Mouse (Mus musculus) liver, adult (tissue): ENCODE results near the gene 1810009A15Rik.

ENCODE experiments used
- GATA4 ChIP-seq: IDR thresholded peaks from 2 replicates; pipeline ENCODE4 v1.6.1; 2014; ENCODE audit warnings: mild to moderate bottlenecking, low read length; ENCODE audit not compliant: insufficient replicate concordance

Gene 1810009A15Rik

DNA sequence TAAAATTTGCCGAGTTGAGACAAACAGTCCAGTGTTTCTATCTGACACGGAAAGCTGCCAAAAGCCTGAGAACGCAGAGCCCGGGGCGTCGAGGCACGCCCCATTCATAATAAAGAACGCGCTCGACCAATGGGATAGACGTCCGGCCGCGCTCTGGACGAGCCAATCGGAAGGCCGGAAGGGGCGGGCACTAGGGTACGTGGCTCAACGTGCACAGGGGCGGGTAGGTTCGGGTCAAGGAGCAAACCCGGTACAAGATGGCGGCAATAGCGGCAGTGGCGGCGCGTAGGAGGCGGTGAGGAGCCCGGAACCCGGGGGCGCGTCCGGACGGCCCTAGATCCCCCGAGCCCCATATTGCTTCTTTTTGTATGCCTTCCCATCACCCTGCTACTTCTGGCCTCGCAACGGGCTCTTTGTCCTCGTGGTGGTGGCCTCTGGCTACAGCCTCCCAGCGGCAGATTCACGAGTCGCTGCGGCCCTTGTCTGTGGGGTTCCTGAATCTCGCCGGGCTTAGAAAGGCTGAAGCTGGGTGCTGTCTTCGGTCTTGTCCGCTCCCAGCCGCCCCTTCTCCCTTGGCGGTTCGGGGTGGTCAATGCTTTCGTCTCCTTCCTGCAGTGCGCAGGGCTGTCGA is 9.3 kb downstream of the 1810009A15Rik start, which contains the start of gene Ganab:
Gene Ganab, plus strand, starts transcription at position 207 of the 631 bp plus-strand sequence.
- no peak; the same call in 1 of the 2 replicates for TF ChIP-seq GATA4

DNA sequence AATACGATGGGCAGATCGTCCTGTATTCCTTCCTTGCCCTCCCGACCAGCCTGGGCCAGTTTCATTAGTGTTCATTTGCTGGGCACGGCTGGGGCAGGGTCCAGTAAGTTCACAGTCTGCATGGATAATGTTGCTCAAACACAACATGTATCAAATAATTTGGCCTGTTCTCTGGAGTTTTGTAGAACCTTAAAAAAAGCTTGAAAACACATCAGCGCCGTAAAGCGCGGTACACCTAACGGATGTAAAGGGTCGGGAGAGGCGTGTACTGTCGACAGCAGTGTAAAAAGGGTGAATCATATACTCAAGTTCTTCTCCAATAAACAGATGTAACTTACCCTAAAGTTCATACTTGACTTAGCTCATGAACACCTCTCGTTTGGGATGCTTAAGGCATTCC is 9.9 kb downstream of the 1810009A15Rik start:
- no peak for TF ChIP-seq GATA4

DNA sequence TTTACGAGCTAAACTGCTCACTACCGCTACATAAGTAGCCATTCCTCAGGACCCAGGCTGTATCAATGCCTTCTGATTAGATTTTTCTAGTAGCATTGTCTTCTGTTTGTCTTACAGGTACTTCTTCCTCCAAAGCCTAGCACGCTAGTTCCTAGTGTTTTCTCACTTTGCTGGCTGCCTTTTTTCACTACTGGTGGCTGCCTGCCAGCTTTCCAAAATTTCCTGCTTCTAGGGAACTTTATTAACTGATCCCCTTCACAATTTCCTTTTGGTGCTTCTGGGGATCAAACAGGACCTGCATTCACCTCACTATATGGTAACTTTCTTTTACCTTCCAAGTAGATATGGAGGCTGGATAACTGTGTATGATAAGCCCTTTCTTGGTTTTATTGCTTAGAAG is 10.4 kb downstream of the 1810009A15Rik start:
- TF ChIP-seq GATA4: no peak

DNA sequence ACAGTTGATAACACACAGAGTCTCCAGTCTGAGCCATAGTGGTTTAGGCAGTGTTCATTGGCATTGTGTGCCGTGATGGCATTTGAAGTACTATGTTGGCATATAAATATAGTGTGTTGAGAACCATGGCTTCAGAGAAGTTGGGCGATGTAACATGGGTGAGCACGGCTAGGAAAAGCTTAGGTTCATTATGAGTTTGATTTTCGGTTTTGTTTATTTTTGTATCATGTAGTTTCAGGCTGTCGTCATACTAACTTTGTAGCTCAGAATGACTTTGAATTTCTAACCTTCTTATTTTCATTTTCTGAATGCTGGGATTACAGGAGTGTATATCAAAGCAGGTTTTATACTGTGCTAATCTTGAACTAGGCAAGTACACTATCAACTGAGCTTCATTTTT is 14.8 kb downstream of the 1810009A15Rik start:
- no peak for TF ChIP-seq GATA4

DNA sequence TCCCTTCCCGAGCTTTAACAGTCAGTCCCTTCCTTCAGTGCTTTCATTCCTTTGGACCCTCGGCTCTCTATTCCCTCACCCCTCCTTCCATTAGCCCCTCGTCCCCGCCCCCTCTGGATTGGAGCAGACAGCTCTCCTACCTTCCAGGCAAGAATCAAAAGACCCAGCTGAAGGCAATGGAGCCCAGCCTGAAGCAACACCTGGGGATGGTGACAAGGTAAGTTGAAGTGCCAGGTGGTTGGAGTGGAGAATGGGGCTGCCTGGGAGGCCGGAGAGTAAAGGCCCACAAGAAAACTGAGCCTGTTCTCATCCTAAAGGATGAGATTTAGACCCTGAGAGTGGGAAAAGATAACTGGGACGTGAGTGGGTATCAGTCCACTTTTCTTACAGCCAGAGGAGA is 19.9 kb downstream of the 1810009A15Rik start:
- no peak for TF ChIP-seq GATA4

DNA sequence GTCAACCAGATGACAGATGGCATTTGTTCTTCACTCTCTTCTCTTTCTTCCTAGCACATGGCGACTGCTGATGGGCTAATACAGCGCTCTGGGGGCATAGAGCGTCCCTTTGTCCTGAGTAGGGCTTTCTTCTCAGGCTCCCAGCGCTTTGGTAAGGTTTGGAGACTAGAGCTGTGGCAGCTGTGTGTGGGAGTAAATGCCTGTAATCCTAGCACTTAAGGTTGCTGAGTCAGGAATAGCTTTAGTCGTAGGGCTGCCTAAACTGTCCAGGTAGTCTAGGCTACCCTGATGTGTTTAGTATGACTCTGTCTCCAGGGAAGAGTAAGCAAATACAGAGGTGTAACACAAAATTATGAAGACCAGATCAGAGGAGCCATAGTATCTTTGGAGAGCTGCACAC is 23.2 kb downstream of the 1810009A15Rik start:
- no peak for TF ChIP-seq GATA4

DNA sequence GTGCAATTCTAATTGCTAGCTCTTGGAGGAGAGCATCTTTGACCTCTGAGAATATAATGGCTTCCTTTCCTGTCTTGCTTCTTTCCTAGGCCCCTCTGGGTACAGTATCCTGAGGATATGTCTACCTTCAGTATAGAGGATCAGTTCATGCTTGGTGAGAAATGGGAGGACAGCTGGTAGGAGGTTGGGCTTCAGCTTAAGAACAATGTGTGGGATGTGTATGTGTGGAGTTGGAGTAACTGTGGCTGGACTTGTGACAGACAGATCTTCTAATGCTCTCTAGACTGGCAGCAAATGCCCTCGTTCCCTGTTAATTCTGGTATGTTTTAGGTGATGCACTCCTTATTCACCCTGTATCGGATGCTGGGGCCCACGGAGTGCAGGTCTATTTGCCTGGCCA is 25.6 kb downstream of the 1810009A15Rik start:
- TF ChIP-seq GATA4: no peak

DNA sequence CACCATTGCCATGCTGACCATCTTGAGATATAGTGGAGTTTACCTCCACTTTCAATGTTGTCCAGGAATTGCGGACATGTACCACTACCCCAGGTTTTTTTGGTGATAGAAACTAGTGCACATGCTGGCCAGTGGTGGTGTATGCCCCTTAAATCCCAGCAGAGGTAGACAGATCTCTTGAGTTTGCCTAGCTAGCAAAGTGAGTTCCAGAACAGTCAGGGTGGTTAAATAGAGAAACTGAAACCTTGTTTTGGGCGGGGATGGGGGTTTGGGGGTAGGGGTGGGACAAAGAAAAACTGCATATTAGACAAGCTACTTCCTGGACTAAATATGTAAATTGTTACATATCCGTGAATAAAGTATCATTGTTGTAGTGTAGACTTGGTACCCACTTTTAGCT is 30.3 kb downstream of the 1810009A15Rik start:
- TF ChIP-seq GATA4: no peak

DNA sequence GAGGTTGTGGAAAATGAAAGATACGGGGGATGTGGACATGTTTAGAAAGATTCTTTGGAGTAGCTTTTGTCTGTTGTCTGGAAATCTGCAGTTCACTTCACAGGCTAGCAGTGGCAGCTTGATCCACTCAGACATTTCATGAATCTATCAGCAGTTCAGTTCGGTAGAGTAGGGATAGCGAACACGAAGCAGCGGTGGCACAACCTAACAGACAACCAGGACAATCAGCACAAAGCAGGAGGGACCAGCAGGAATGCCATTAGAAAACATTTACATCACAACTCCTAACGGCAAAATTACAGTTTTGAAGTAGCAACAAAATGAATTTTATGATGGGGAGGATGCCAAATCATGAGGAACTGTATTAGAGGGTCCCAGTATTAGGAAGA is 31.0 kb downstream of the 1810009A15Rik start:
- TF ChIP-seq GATA4: no peak

DNA sequence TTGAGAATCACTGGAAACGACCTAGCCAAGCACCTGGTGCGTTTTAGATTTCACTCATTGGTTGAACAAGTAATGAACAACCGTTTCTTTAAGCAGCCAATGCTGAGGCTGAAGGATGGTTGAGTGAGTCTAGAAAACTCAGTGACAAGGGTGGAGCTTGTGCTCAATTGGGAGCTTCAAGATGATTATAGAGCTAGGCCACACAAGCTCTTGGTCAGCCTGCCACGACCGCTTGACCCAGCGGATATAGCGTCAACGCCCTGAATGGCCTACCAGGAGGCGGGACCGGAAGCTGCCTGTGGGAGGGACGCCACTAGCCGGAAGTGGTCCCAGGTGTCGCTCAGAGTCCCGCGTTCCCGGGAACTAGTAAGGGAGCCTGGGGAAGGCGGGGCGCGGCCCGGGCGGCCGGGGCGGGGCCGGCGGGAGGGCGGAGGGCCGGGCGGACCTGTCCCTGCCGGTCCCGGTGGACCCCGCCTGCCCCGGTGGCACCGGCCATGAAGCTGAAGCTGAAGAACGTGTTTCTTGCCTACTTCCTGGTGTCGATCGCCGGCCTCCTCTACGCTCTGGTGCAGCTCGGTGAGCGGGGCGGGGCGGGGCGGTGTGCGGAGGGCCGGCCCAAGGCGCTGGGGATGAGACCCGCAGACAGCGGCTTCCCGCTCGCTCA is 31.6 kb downstream of the 1810009A15Rik start, which contains the start of gene B3gat3:
Gene B3gat3, plus strand, starts transcription at position 302 of the 664 bp plus-strand sequence.
- TF ChIP-seq GATA4: no peak

DNA sequence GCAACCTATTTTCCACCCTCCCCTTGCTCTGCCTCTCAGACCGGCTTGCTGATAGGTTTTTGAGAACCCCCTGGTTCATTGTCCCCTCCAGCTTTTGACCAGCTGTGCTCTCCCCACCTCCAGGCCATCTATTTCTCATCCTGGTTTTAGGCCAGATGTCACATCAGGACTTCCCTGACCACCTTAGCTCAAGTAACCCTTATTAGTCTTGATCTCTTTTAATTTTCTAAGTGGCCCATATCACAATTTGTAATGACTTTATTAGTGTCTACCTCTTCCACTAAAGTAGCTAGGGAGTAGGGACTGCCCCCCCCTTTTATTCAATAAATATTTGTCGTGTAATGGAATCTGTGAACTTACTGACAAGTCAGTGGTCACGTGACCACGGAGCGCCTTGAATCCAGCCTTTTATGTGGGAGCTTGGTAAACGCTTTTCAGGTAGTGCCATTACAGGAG is 32.2 kb downstream of the 1810009A15Rik start:
- no peak for TF ChIP-seq GATA4

DNA sequence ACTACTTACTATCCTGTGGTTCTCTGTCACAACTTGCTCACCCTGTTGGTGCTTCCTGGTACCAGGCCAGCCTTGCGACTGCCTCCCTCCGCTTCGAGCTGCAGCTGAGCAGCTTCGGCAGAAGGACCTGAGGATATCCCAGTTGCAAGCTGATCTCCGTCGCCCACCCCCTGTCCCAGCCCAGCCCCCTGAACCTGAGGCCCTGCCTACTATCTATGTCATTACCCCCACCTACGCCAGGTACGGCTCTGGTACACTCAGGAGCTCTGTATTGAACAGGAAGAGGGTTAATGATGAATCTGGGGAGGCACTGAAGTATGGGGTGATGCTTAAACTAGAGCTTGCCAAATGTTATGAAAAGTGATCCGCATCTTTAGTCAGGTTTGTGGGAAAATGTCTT is 33.1 kb downstream of the 1810009A15Rik start:
- TF ChIP-seq GATA4: no peak

DNA sequence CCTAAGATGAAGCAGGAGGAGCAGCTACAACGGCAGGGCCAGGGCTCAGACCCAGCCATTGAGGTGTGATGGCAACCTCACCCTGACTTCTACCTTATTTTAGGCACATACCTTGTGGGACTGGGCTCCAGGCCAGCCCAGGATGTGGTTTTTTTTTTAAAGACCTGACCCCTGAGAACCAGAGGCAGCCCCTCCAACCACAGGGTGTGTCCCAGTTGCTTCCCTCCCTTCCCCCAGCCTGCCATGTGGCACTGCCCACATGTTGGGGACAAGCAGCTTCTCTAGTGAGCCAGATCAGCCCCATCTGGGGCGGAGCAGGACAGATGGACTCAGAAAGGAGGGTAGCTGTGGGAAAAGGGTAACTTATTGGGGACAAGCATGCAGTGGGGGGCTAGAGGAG is 38.1 kb downstream of the 1810009A15Rik start:
- no peak for TF ChIP-seq GATA4

DNA sequence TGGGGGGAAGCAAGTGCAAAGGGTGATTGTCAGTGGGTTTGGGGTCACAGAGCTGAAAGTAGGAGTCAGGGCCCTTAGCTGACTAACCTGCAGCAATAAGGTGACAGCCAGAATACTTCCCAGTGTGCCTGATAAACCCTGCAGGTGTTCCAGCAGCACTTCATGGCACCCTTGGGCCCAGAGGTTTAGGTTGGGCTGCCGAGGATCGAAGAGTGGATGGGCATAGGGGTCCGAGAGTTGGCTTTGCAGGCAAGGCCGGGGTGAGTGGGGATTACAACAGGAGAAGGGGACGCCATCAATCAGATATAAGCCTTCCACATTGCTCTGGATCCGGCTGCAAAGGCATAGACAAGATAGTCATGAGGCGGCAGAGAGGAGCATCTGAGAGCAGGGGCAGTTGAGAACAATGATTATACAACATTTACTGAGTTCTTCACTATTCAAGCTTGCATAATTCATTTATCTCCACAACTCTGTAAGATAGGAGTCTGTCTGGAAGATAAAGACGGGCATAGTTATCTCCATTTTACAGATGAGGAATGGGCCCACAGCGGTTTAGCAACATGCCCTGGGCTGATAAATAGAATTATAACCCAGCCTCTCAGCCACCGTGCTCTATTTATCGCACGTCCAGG is 39.4 kb downstream of the 1810009A15Rik start:
- TF ChIP-seq GATA4: no peak

DNA sequence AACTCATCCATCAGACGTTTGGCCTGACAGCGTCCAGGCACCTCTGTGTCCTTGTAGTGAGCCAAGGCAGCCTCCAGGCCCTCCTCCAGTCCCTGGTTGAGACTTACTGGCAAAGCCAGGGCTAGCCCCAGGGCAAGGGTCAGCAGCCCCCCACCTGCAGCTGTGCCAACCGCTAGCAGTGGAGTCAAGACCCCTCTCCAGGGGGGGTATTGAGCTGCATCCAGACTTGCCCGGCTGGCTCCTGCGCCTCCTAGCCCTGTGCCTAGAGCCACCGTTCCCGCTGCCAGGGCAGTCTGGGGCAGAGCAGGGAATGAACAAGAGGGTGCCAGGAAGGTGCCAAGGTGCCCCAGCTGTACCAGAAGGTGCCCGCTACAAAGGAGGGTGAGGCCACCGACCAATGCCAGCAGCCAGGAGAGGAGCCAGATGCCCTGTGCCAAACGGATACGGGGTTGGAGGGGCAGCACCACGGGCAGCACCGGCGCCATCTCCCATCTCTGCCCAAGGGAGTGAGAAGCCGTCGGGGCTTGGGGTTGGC is 40.1 kb downstream of the 1810009A15Rik start:
- no peak for TF ChIP-seq GATA4
